In the genomic region with DNA sequence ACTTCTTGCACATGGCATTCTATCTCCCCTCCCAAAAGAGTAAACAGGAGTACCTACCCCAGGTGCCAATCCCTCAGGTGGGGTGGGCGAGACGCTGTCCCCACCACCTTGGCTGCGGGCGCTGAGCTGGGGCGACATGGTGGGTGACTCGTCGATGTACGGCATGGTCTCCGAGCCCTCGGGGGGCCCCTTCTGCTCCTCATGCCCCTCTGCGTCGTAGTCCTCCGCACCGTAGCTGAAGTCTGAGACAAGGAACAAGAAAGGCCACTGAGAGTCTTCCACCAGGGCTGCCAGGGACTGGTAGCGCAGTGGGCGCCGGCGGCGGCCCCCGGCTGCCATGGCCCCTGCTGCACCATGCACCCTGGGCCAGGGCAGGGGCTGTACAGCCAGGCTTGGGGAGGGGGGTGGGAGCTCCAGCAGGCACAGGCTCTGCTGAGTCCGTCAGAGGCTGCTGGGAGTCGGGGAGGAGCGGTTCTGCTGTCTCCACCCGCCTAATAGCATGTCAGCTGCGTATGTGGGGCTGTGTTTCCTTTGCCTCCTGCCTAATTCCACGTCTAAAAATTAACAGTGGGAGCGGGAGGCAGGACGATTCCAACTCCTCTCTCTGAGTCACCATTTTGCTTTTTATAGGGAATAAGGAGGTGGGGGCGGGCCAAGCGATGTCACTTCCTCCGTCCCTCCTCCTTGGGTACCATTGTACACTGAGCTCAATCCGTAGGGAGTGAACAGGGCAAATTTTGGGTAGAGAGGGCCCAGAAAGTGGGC, we compare ENCODE assay signal across 12 mouse cellular contexts.
DNase-seq lines count a peak whose midpoint lies in the region; ATAC-seq and TF ChIP-seq lines count a peak whose summit lies in the region.
"Had no signal": no experiment of that assay in that cellular context is flagged by ENCODE, and none has a peak within 500 bp of the region (broad histone marks: within the 10 kb centered on the region; RNA-seq: fewer than 3 reads in every experiment).

No protein-coding gene starts in this region.

- peaks cover 12% of the 10 kb centered on the region for H3K4me1 ChIP-seq in embryonic facial prominence, embryonic 12.5 days
- peaks cover 33% of the 10 kb centered on the region for H3K4me1 ChIP-seq in midbrain, embryonic 15.5 days
- peaks cover 7% of the 10 kb centered on the region; the same call in 1 of the 2 replicates for H3K4me1 ChIP-seq in liver, postnatal 0 days (ENCODE audit: insufficient read depth)
- peaks cover 12% of the 10 kb centered on the region for H3K4me1 ChIP-seq in heart, embryonic 11.5 days (ENCODE audit: control insufficient read depth, insufficient read depth, low read length)
- H3K4me1 ChIP-seq: stomach, embryonic 15.5 days had no signal

- no peak for TF ChIP-seq CTCF in liver, postnatal 0 days (IDR thresholded peaks at IDR 0.05; ENCODE audit: low read depth)

- H3K4me3 ChIP-seq in embryonic facial prominence, embryonic 12.5 days = no peak overlapping the region
- H3K4me3 ChIP-seq in midbrain, embryonic 15.5 days = no peak overlapping the region
- H3K4me3 ChIP-seq in liver, postnatal 0 days (ENCODE audit: low read depth, low read length) = no peak overlapping the region
- no peak overlapping the region for H3K4me3 ChIP-seq in heart, embryonic 11.5 days (ENCODE audit: low read depth, low read length)
- H3K4me3 ChIP-seq: heart, embryonic 12.5 days; stomach, embryonic 15.5 days had no signal

- 0 out of 2 replicates have a peak, but pooled peaks cover 1% of the 10 kb centered on the region for H3K36me3 ChIP-seq in embryonic facial prominence, embryonic 12.5 days
- no peaks in the 10 kb centered on the region for H3K36me3 ChIP-seq in midbrain, embryonic 15.5 days (replicated peaks)
- no peaks in the 10 kb centered on the region for H3K36me3 ChIP-seq in liver, postnatal 0 days (replicated peaks; ENCODE audit: insufficient read depth, low read length)
- H3K36me3 ChIP-seq in heart, embryonic 11.5 days (ENCODE audit: control insufficient read depth, insufficient read depth, low read length) = no peaks in the 10 kb centered on the region
- H3K36me3 ChIP-seq: heart, embryonic 12.5 days; stomach, embryonic 15.5 days had no signal

- peak; percentile 64 for ATAC-seq in frontal cortex, adult (ENCODE audit: low TSS enrichment)
- ATAC-seq in embryonic facial prominence, embryonic 12.5 days (ENCODE audit: insufficient number of reproducible peaks, insufficient read depth, low FRiP score, low TSS enrichment) = no peak
- no peak for ATAC-seq in midbrain, embryonic 15.5 days (replicated peaks)
- ATAC-seq in liver, postnatal 0 days = no peak
- no peak for ATAC-seq in heart, embryonic 11.5 days (replicated peaks; ENCODE audit: insufficient number of reproducible peaks, low FRiP score, low TSS enrichment)

- H3K9me3 ChIP-seq in embryonic facial prominence, embryonic 12.5 days = no peaks in the 10 kb centered on the region
- no peaks in the 10 kb centered on the region for H3K9me3 ChIP-seq in midbrain, embryonic 15.5 days
- no peaks in the 10 kb centered on the region for H3K9me3 ChIP-seq in liver, postnatal 0 days (ENCODE audit: low read length)
- no peaks in the 10 kb centered on the region for H3K9me3 ChIP-seq in heart, embryonic 11.5 days (replicated peaks; ENCODE audit: control insufficient read depth, low read length)
- H3K9me3 ChIP-seq: heart, embryonic 12.5 days; stomach, embryonic 15.5 days had no signal

- no peak overlapping the region for H3K4me2 ChIP-seq in embryonic facial prominence, embryonic 12.5 days (replicated peaks)
- H3K4me2 ChIP-seq in midbrain, embryonic 15.5 days = no peak overlapping the region
- H3K4me2 ChIP-seq in liver, postnatal 0 days (ENCODE audit: low read depth, low read length) = no peak overlapping the region
- no peak overlapping the region for H3K4me2 ChIP-seq in heart, embryonic 11.5 days
- H3K4me2 ChIP-seq: heart, embryonic 12.5 days; stomach, embryonic 15.5 days had no signal

- H3K9ac ChIP-seq in embryonic facial prominence, embryonic 12.5 days = 0 out of 2 replicates have a peak overlapping the region, but pooled peaks have one; percentile 8
- no peak overlapping the region for H3K9ac ChIP-seq in midbrain, embryonic 15.5 days
- H3K9ac ChIP-seq in liver, postnatal 0 days (replicated peaks) = no peak overlapping the region
- H3K9ac ChIP-seq in heart, embryonic 11.5 days (ENCODE audit: low read depth, low read length) = no peak overlapping the region
- H3K9ac ChIP-seq: heart, embryonic 12.5 days; stomach, embryonic 15.5 days had no signal

- no peak for DNase-seq in frontal cortex, postnatal 10 days (ENCODE audit: low spot score in 2 of 2)
- peak; percentile 76 to 88 for DNase-seq in layer of hippocampus, adult 18-20 months (ENCODE audit: low spot score in 2 of 2)
- no peak for DNase-seq in liver, postnatal 0 days
- DNase-seq in cerebellum, adult 18-20 months = no peak
- DNase-seq: kidney, adult 8-10 months; lung, adult 2 months had no signal

- 91% methylated on average over 32 of the region's 32 CpGs for WGBS in embryonic facial prominence, embryonic 12.5 days
- WGBS in midbrain, embryonic 15.5 days = 89% methylated on average over 32 of the region's 32 CpGs
- 84% methylated on average over 32 of the region's 32 CpGs for WGBS in liver, postnatal 0 days (ENCODE audit: insufficient replicate concordance)
- WGBS in heart, embryonic 11.5 days (ENCODE audit: insufficient replicate concordance) = 85% methylated on average over 32 of the region's 32 CpGs

- no peaks in the 10 kb centered on the region for H3K27me3 ChIP-seq in embryonic facial prominence, embryonic 12.5 days
- no peaks in the 10 kb centered on the region for H3K27me3 ChIP-seq in midbrain, embryonic 15.5 days (replicated peaks)
- H3K27me3 ChIP-seq in liver, postnatal 0 days (ENCODE audit: insufficient read depth, low read length) = no peaks in the 10 kb centered on the region
- H3K27me3 ChIP-seq in heart, embryonic 11.5 days (ENCODE audit: control insufficient read depth, insufficient read depth, low read length) = no peaks in the 10 kb centered on the region
- H3K27me3 ChIP-seq: heart, embryonic 12.5 days; stomach, embryonic 15.5 days had no signal

- no peak for TF ChIP-seq EP300 in liver, postnatal 0 days (IDR thresholded peaks at IDR 0.05; ENCODE audit: low read depth)

- peak overlapping the region; percentile 41; the same call in 1 of the 2 replicates for H3K27ac ChIP-seq in embryonic facial prominence, embryonic 12.5 days
- peak overlapping the region; percentile 86 for H3K27ac ChIP-seq in midbrain, embryonic 15.5 days
- H3K27ac ChIP-seq in liver, postnatal 0 days (ENCODE audit: low read depth) = no peak overlapping the region
- H3K27ac ChIP-seq in heart, embryonic 11.5 days (ENCODE audit: low read depth, low read length) = no peak overlapping the region
- H3K27ac ChIP-seq: stomach, embryonic 15.5 days had no signal

Comparison
In these comparisons a context has a peak if more than half of its experiments do, and no peak if none do; other contexts are left out.
1. DNase-seq: peak in layer of hippocampus, adult 18-20 months (2 of 2); none in frontal cortex, postnatal 10 days (0 of 2), liver, postnatal 0 days (single experiment) and cerebellum, adult 18-20 months (0 of 2).
2. H3K27ac ChIP-seq: peak in embryonic facial prominence, embryonic 12.5 days (single experiment) and midbrain, embryonic 15.5 days (single experiment); none in liver, postnatal 0 days (single experiment) and heart, embryonic 11.5 days (single experiment).